Mouse (Mus musculus): ENCODE results near the gene Stoml2. TPM values are rescaled to one million over a fixed set of nuclear protein-coding genes. Genes with fewer than 3 reads are reported as not detected.

Stoml2 gene
- total and polyA plus RNA-seq, 3 experiments, result 391 to 480 TPM; not detected in 1

DNA sequence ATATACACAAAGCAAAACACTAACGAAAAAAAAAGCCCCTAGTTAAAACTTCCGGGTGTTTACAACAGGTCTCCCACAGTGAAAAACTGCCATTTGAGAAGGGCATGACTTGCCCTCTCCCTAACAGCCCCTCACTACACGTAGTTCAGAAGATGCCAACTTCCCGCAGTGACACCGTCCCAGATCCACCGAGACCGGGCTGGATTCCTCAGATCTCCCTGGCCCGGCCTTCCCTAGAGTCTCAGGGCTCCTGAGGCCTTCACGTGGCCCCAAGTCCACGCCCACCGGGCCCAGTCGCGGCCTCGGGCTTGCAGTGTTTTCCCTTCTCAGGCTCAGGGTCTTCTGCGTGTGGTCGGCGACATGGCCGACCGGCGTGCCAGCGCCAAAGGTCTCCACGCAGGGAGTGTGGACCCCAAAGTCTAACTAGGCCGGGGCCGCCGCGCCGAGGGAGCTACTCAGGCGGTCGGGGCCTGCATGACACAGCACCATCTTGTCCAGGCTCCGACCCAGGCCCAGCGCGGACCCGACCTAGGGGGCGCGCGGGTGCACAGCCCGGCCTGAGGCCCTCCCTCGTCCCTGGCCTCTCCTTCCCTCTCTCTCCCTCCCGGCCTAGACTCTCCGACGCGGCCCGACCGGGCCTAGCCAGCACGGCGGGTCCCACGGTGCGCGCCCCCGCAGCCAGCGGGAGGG, 31.9 kb downstream of the Stoml2 start:
- H3K27ac ChIP-seq (ENCODE audit: control insufficient read depth, low read depth, low read length), result peak overlapping the region; percentile 91
- H3K9me3 ChIP-seq (replicated peaks; ENCODE audit: insufficient read depth, low read length), result no peaks in the 10 kb centered on the region
- no peaks in the 10 kb centered on the region for H3K27me3 ChIP-seq (ENCODE audit: control insufficient read depth in 1 of 2, insufficient read depth in 2 of 2, low read length in 2 of 2)
- DNase-seq (ENCODE audit: low read depth, low spot score), result peak; percentile 87
- peaks cover 17 to 25% of the 10 kb centered on the region in 2 experiments for H3K36me3 ChIP-seq (ENCODE audit: control insufficient read depth in 1 of 2, insufficient read depth in 2 of 2, low read length in 2 of 2)
- peaks cover 36% of the 10 kb centered on the region for H3K79me2 ChIP-seq (ENCODE audit: control insufficient read depth, insufficient read depth, low read length, poor library complexity)
- H3K4me3 ChIP-seq (ENCODE audit: control insufficient read depth in 1 of 2, insufficient read depth in 1 of 2, low read depth in 2 of 2, low read length in 2 of 2), result peak overlapping the region; percentile 68 to 78
- TF ChIP-seq POLR2AphosphoS2 (IDR thresholded peaks at IDR 0.05; ENCODE audit: low read length), result no peak; the same call in 1 of the 2 replicates
- peak; percentile 56; the same call in 1 of the 2 replicates for TF ChIP-seq ZMIZ1 (IDR thresholded peaks at IDR 0.05; ENCODE audit: low read depth, low read length)
- no peak for TF ChIP-seq POLR2AphosphoS5 (IDR thresholded peaks at IDR 0.05; ENCODE audit: borderline replicate concordance, low read depth, low read length)
- peak; percentile 80; the same call in 1 of the 2 replicates for TF ChIP-seq MAX (IDR thresholded peaks at IDR 0.05; ENCODE audit: low read length)
- TF ChIP-seq KAT2A (conservative IDR thresholded peaks at IDR 0.05; ENCODE audit: low read depth, low read length), result no peak; the same call in 1 of the 2 replicates
- no peak for TF ChIP-seq ZNF384 (IDR thresholded peaks at IDR 0.05; ENCODE audit: low read depth, low read length)
- peak; percentile 80; the same call in 1 of the 2 replicates for TF ChIP-seq SIN3A (IDR thresholded peaks at IDR 0.05; ENCODE audit: low read length)
- no peak for TF ChIP-seq USF2 (IDR thresholded peaks at IDR 0.05; ENCODE audit: borderline replicate concordance in 1 of 2, insufficient read depth in 1 of 2, low read depth in 1 of 2, low read length in 2 of 2)
- TF ChIP-seq MXI1 (IDR thresholded peaks at IDR 0.05; ENCODE audit: low read depth, low read length), result peak; percentile 98
- no peak for TF ChIP-seq ZC3H11A (IDR thresholded peaks at IDR 0.05; ENCODE audit: low read depth, low read length)
- 0 out of 2 replicates have a peak, but pooled peaks have one; percentile 30 for TF ChIP-seq ELF1 (IDR thresholded peaks at IDR 0.05; ENCODE audit: low read depth, low read length)
- TF ChIP-seq GABPA (IDR thresholded peaks at IDR 0.05; ENCODE audit: low read depth, low read length), result no peak
- TF ChIP-seq TAL1 (IDR thresholded peaks at IDR 0.05; ENCODE audit: low read length), result no peak
- no peak for TF ChIP-seq CHD1 (IDR thresholded peaks at IDR 0.05; ENCODE audit: low read depth, low read length)
- no peak for TF ChIP-seq RCOR1 (IDR thresholded peaks at IDR 0.05; ENCODE audit: low read depth, low read length)
- TF ChIP-seq UBTF (IDR thresholded peaks at IDR 0.05; ENCODE audit: borderline replicate concordance, insufficient read depth, low read depth, low read length), result 0 out of 2 replicates have a peak, but pooled peaks have one; percentile 46
- peak in 2 of 3 experiments; percentile 26 to 53; a peak in 5 of 6 replicates for TF ChIP-seq CTCF (IDR thresholded peaks at IDR 0.05 in 2 of 3, conservative IDR thresholded peaks at IDR 0.05 in 1 of 3; ENCODE audit: control insufficient read depth in 1 of 3, insufficient read depth in 1 of 3, low read depth in 2 of 3, low read length in 3 of 3, poor library complexity in 1 of 3, severe bottlenecking in 1 of 3)
- TF ChIP-seq MAFK (IDR thresholded peaks at IDR 0.05; ENCODE audit: borderline replicate concordance, low read depth, low read length), result no peak
- no peak for TF ChIP-seq JUND (IDR thresholded peaks at IDR 0.05; ENCODE audit: low read depth, low read length)
- no peak for TF ChIP-seq EP300 (IDR thresholded peaks at IDR 0.05; ENCODE audit: low read depth in 1 of 2, low read length in 2 of 2)
- no peak for TF ChIP-seq BHLHE40 (IDR thresholded peaks at IDR 0.05; ENCODE audit: borderline replicate concordance, low read depth, low read length)
- TF ChIP-seq ETS1 (IDR thresholded peaks at IDR 0.05; ENCODE audit: low read depth, low read length), result no peak
- peak; percentile 51; the same call in 1 of the 2 replicates for TF ChIP-seq NELFE (IDR thresholded peaks at IDR 0.05; ENCODE audit: low read depth, low read length)
- TF ChIP-seq USF1 (IDR thresholded peaks at IDR 0.05; ENCODE audit: low read depth, low read length), result peak; percentile 88
- TF ChIP-seq POLR2A (IDR thresholded peaks at IDR 0.05; ENCODE audit: control insufficient read depth in 1 of 2, insufficient read depth in 1 of 2, low read depth in 1 of 2, low read length in 2 of 2, poor library complexity in 1 of 2), result peak; percentile 59 to 69; a peak in 1 of 4 replicates
- no peak for TF ChIP-seq CHD2 (IDR thresholded peaks at IDR 0.05; ENCODE audit: low read length)
- peak; percentile 61 for TF ChIP-seq HCFC1 (IDR thresholded peaks at IDR 0.05; ENCODE audit: low read depth, low read length)
- no peak for TF ChIP-seq MAZ (IDR thresholded peaks at IDR 0.05; ENCODE audit: low read depth, low read length)
- no peak; the same call in 1 of the 2 replicates for TF ChIP-seq TCF12 (IDR thresholded peaks at IDR 0.05; ENCODE audit: low read depth, low read length)
- H3K9ac ChIP-seq (ENCODE audit: control insufficient read depth, low read depth, low read length, poor library complexity, severe bottlenecking), result peak overlapping the region; percentile 83
- H3K4me1 ChIP-seq (ENCODE audit: control insufficient read depth in 1 of 2, insufficient read depth in 2 of 2, low read length in 2 of 2), result peaks cover 3 to 13% of the 10 kb centered on the region in 2 experiments; a peak in 3 of 4 replicates

Measured in MEL (cell line).